Mouse (Mus musculus): ENCODE measurements around the gene Wdfy3.

- TF ChIP-seq POLR2A (IDR thresholded peaks at IDR 0.05; ENCODE audit: borderline replicate concordance, extremely low read depth, insufficient read depth, insufficient read length, poor library complexity, severe bottlenecking) (no peak), CTCF (IDR thresholded peaks at IDR 0.05; ENCODE audit: borderline replicate concordance, extremely low read depth, insufficient read depth, insufficient read length) (no peak)
Observed at GRCm38 (mm10) chr5:102013781-102014180, 55.9 kb downstream of the Wdfy3 start.

All from brain, embryonic 14.5 days (tissue).